Mouse (Mus musculus) kidney, adult 2 months (tissue): Measurements from ENCODE around the gene Slc46a3.

Source experiments
- CTCF ChIP-seq: fragments of 200-500 bp; conservative IDR thresholded peaks from 2 replicates; pipeline ENCODE4 v1.5.1; 2011; ENCODE audit warnings: low read depth, mild to moderate bottlenecking, control low read depth, low read length, moderate library complexity, mixed read lengths; ENCODE audit not compliant: insufficient read depth, insufficient read length
- POLR2A ChIP-seq: fragments of 200-500 bp; IDR thresholded peaks from one replicate; pipeline ENCODE4 v1.6.1; 2011; ENCODE audit warnings: low read depth, low read length, control low read depth

- TF ChIP-seq POLR2A = no peak
- TF ChIP-seq CTCF = no peak
Observed at GRCm38 (mm10) chr5:147839418-147839817, 55.2 kb downstream of the Slc46a3 start.
